Mouse (Mus musculus) midbrain, embryonic 14.5 days (tissue): ENCODE results near the gene Pwp2. TPM values are rescaled to one million over a fixed set of nuclear protein-coding genes. Genes with fewer than 3 reads are reported as not detected.

Experiments used
- ATAC-seq: fragments of 200-750 bp; cut with Nextera tagmentation; 2 replicates; pipeline ENCODE4 v1.8.0; 2017; ENCODE audit warnings: moderate number of reproducible peaks, moderate library complexity; ENCODE audit not compliant: low FRiP score, low TSS enrichment
- DNase-seq: peaks from one replicate; pipeline ENCODE4 v3.0.0-alpha.2; 2015
- H3K27ac ChIP-seq: fragments of 300-500 bp; sonication (generic); replicated peaks from 2 replicates; pipeline ENCODE4 v1.5.1; 2014; ENCODE audit warnings: mild to moderate bottlenecking, low read depth, low read length, moderate library complexity
- H3K27me3 ChIP-seq: fragments of 300-500 bp; sonication (generic); 2 replicates; pipeline ENCODE4 v1.6.1; 2014; ENCODE audit warnings: low read length, control low read depth, mixed read lengths; ENCODE audit not compliant: control insufficient read depth, insufficient read depth
- H3K36me3 ChIP-seq: fragments of 300-500 bp; sonication (generic); 2 replicates; pipeline ENCODE4 v1.6.1; 2014; ENCODE audit warnings: low read length, control low read depth; ENCODE audit not compliant: control insufficient read depth, insufficient read depth
- H3K4me1 ChIP-seq: fragments of 300-500 bp; sonication (generic); 2 replicates; pipeline ENCODE4 v1.6.1; 2014; ENCODE audit warnings: mild to moderate bottlenecking, antibody characterized with exemption, low read length, control low read depth; ENCODE audit not compliant: control insufficient read depth, insufficient read depth
- H3K4me2 ChIP-seq: fragments of 300-500 bp; sonication (generic); 2 replicates; pipeline ENCODE4 v1.6.1; 2014; ENCODE audit warnings: mild to moderate bottlenecking, low read length, moderate library complexity
- H3K4me3 ChIP-seq: fragments of 300-500 bp; sonication (generic); replicated peaks from 2 replicates; pipeline ENCODE4 v1.5.1; 2014; ENCODE audit warnings: low read depth, low read length
- H3K9ac ChIP-seq: fragments of 300-500 bp; sonication (generic); replicated peaks from 2 replicates; pipeline ENCODE4 v1.6.1; 2014; ENCODE audit warnings: mild to moderate bottlenecking, low read length, moderate library complexity
- H3K9me3 ChIP-seq: fragments of 300-500 bp; sonication (generic); 2 replicates; pipeline ENCODE4 v1.6.1; 2016; ENCODE audit warnings: low read length, control low read depth, mixed read lengths; ENCODE audit not compliant: control insufficient read depth
- WGBS: fragments of 180-500 bp; shearing (Covaris S2); extraction: QIAGEN DNeasy Blood & Tissue Kit; methylation state at CpG from one replicate; pipeline ENCODE4 v1.1.7; 2014; 5-methylcytosine and 5-hydroxymethylcytosine counted together
- polyA plus RNA-seq: library from polyadenylated mRNA; unstranded; fragments of >200 nt; fragmentation: Nextera tagmentation; extraction: Ambion mirVana; gene quantifications from 2 replicates; pipeline ENCODE4 v1.2.1, GENCODE M21; 2014

Gene Pwp2
- polyA plus RNA-seq, 1 experiment from 2014 or later = 15.2 TPM

- H3K36me3 ChIP-seq = peaks cover 57% of the 10 kb centered on the region
- H3K4me1 ChIP-seq = peaks cover 8% of the 10 kb centered on the region; the same call in 1 of the 2 replicates
- H3K27ac ChIP-seq = peak overlapping the region; percentile 52
- H3K27me3 ChIP-seq = no peaks in the 10 kb centered on the region
- H3K9ac ChIP-seq = peak overlapping the region; percentile 25; the same call in 1 of the 2 replicates
- peak overlapping the region; percentile 62 for H3K4me3 ChIP-seq
- H3K4me2 ChIP-seq = peak overlapping the region; percentile 89
- peak; percentile 43; the same call in 1 of the 2 replicates for ATAC-seq
- WGBS = 20% methylated on average over 9 of the region's 9 CpGs
- DNase-seq = no peak
- no peaks in the 10 kb centered on the region for H3K9me3 ChIP-seq
These were observed 404 bp upstream of the Pwp2 start for GRCm38 (mm10) chr10:78185381-78185725.

- H3K9me3 ChIP-seq = no peaks in the 10 kb centered on the region
- H3K9ac ChIP-seq = no peak overlapping the region
- 0 out of 2 replicates have a peak overlapping the region, but pooled peaks have one; percentile 62 for H3K4me3 ChIP-seq
- no peaks in the 10 kb centered on the region for H3K27me3 ChIP-seq
- DNase-seq (no peak), ATAC-seq (no peak)
- 90% methylated on average over 3 of the region's 3 CpGs for WGBS
- no peak overlapping the region for H3K27ac ChIP-seq
- peaks cover 8% of the 10 kb centered on the region; the same call in 1 of the 2 replicates for H3K4me1 ChIP-seq
- peaks cover 57% of the 10 kb centered on the region for H3K36me3 ChIP-seq
- H3K4me2 ChIP-seq = no peak overlapping the region
These were observed 1.4 kb downstream of the Pwp2 start for GRCm38 (mm10) chr10:78183577-78183976.

GRCm38 (mm10) chr10:78182321-78182720 is 2.6 kb downstream of the Pwp2 start:
- ATAC-seq = no peak
- Histone ChIP-seq H3K9ac (no peak overlapping the region), H3K36me3 (peaks cover 57% of the 10 kb centered on the region), H3K9me3 (no peaks in the 10 kb centered on the region), H3K4me2 (no peak overlapping the region), H3K27ac (no peak overlapping the region), H3K4me3 (no peak overlapping the region), H3K27me3 (no peaks in the 10 kb centered on the region), H3K4me1 (peaks cover 8% of the 10 kb centered on the region; the same call in 1 of the 2 replicates)
- DNase-seq = no peak
- 97% methylated on average over 17 of the region's 17 CpGs for WGBS

GRCm38 (mm10) chr10:78174474-78174873 is 10.5 kb downstream of the Pwp2 start:
- no peak for ATAC-seq
- no peaks in the 10 kb centered on the region for H3K4me1 ChIP-seq

GRCm38 (mm10) chr10:78171581-78171980 is 13.4 kb downstream of the Pwp2 start:
- no peaks in the 10 kb centered on the region for H3K9me3 ChIP-seq
- no peak overlapping the region for H3K27ac ChIP-seq
- H3K36me3 ChIP-seq = peaks cover 69% of the 10 kb centered on the region
- ATAC-seq = no peak
- no peak overlapping the region for H3K4me3 ChIP-seq
- H3K9ac ChIP-seq = no peak overlapping the region
- H3K27me3 ChIP-seq = no peaks in the 10 kb centered on the region
- H3K4me2 ChIP-seq = no peak overlapping the region
- WGBS = 95% methylated on average over 9 of the region's 9 CpGs
- DNase-seq = no peak
- peaks cover 11% of the 10 kb centered on the region for H3K4me1 ChIP-seq

More at GRCm38 (mm10) chr10:78174474-78174873, 10.5 kb downstream of the Pwp2 start:
- Histone ChIP-seq H3K4me2 (no peak overlapping the region), H3K27me3 (no peaks in the 10 kb centered on the region), H3K4me3 (no peak overlapping the region), H3K36me3 (peaks cover 86% of the 10 kb centered on the region), H3K9ac (no peak overlapping the region), H3K9me3 (no peaks in the 10 kb centered on the region), H3K27ac (no peak overlapping the region)
- DNase-seq = no peak
- 96% methylated on average over 5 of the region's 5 CpGs for WGBS

- H3K4me2 ChIP-seq = no peak overlapping the region
- 94% methylated on average over 7 of the region's 7 CpGs for WGBS
- H3K9me3 ChIP-seq = no peaks in the 10 kb centered on the region
- no peaks in the 10 kb centered on the region for H3K27me3 ChIP-seq
- no peak overlapping the region for H3K9ac ChIP-seq
- H3K27ac ChIP-seq = no peak overlapping the region
- DNase-seq (no peak), ATAC-seq (no peak)
- H3K36me3 ChIP-seq = peaks cover 69% of the 10 kb centered on the region
- H3K4me1 ChIP-seq = peaks cover 11% of the 10 kb centered on the region
- no peak overlapping the region for H3K4me3 ChIP-seq
These were observed 13.9 kb downstream of the Pwp2 start for GRCm38 (mm10) chr10:78171057-78171456.

GRCm38 (mm10) chr10:78170445-78170844 is 14.5 kb downstream of the Pwp2 start:
- peaks cover 69% of the 10 kb centered on the region for H3K36me3 ChIP-seq
- peak; percentile 2 for DNase-seq
- peak overlapping the region; percentile 70; the same call in 1 of the 2 replicates for H3K27ac ChIP-seq
- no peaks in the 10 kb centered on the region for H3K27me3 ChIP-seq
- ATAC-seq = no peak
- H3K4me3 ChIP-seq = peak overlapping the region; percentile 74; the same call in 1 of the 2 replicates
- peak overlapping the region; percentile 49; the same call in 1 of the 2 replicates for H3K9ac ChIP-seq
- H3K9me3 ChIP-seq = no peaks in the 10 kb centered on the region
- H3K4me2 ChIP-seq = peak overlapping the region; percentile 85
- 52% methylated on average over 2 of the region's 2 CpGs for WGBS
- H3K4me1 ChIP-seq = peaks cover 11% of the 10 kb centered on the region

GRCm38 (mm10) chr10:78169281-78170042 is 15.5 kb downstream of the Pwp2 start, which contains the start of gene D10Jhu81e:
Gene D10Jhu81e (minus strand): TSS chr10:78169782.
- peak within 1 kb of the TSS; percentile 85 for H3K4me2 ChIP-seq
- H3K27ac ChIP-seq = peak within 1 kb of the TSS; percentile 70
- H3K4me1 ChIP-seq = peaks cover 11% of the 10 kb centered on the region
- DNase-seq (peak; percentile 99), ATAC-seq (peak; percentile 95)
- peaks cover 69% of the 10 kb centered on the region for H3K36me3 ChIP-seq
- WGBS = 1% methylated on average over 50 of the region's 50 CpGs
- peak within 1 kb of the TSS; percentile 74 for H3K4me3 ChIP-seq
- H3K9me3 ChIP-seq = no peaks in the 10 kb centered on the region
- H3K9ac ChIP-seq = peak within 1 kb of the TSS; percentile 69
- H3K27me3 ChIP-seq = no peaks in the 10 kb centered on the region

- Histone ChIP-seq H3K27ac (no peak overlapping the region), H3K9ac (peak overlapping the region; percentile 69), H3K36me3 (peaks cover 67% of the 10 kb centered on the region), H3K27me3 (no peaks in the 10 kb centered on the region), H3K4me2 (peak overlapping the region; percentile 85), H3K4me1 (peaks cover 11% of the 10 kb centered on the region), H3K4me3 (peak overlapping the region; percentile 74), H3K9me3 (no peaks in the 10 kb centered on the region)
- ATAC-seq (no peak), DNase-seq (no peak)
- WGBS = 91% methylated on average over 11 of the region's 11 CpGs
These were observed 16.2 kb downstream of the Pwp2 start for GRCm38 (mm10) chr10:78168792-78169191.
